Mouse (Mus musculus) lung, postnatal 0 days (tissue): ENCODE measurements around the gene Igfbp1.

Experiments
- CTCF ChIP-seq: IDR thresholded peaks from 2 replicates; pipeline ENCODE4 v1.5.1; 2016; ENCODE audit warnings: antibody characterized with exemption, mild to moderate bottlenecking
- EP300 ChIP-seq: IDR thresholded peaks from 2 replicates; pipeline ENCODE4 v1.6.1; 2016; ENCODE audit warnings: antibody characterized with exemption, mild to moderate bottlenecking, control low read depth

DNA sequence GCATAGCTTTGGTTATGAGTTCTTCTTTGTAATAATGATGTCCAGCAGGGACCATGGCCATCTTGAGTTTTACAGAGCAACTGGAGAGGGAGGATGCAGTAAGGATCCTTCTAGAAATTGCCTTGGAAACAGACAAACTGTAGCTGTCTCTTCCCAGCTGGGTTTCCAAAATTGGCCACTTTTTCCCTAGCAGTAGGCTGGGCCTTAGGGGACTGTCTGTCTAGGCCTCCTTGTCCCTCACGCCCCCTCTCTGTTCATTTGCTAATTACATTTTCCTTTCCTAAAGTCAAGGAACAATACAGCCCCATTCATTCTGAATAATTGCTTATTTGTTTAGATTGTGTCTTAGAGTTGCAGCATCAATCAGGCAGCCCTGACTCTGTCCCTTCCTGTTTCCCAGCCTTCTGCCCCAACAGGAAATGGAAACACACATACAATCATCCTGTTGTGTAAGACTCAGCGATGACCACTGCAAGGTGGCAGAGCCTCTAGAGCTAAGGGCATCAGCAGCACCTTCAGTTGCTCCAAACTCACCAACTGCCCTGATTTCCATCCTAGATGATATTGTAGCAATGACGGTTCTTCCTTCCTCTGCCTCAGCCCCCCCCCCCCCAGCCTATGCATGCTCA lies 37.5 kb downstream of the Igfbp1 start:
- TF ChIP-seq CTCF (0 out of 2 replicates have a peak, but pooled peaks have one; percentile 4), EP300 (peak; percentile 33; the same call in 1 of the 2 replicates)
